Mouse (Mus musculus) heart, adult 2 months (tissue): ENCODE measurements at regions not wholly inside any gene's neighbourhood (a gene's known extent, or its start where the extent isn't known, plus 50 kb on each side); places are given as distances from the start of the nearest gene placed in this dataset.

ENCODE experiments used
- CTCF ChIP-seq: fragments of 200-600 bp; IDR thresholded peaks from 2 replicates; pipeline ENCODE4 v1.8.1; 2022; ENCODE audit warnings: antibody characterized with exemption, mild to moderate bottlenecking, moderate library complexity
- EP300 ChIP-seq: fragments of 200-500 bp; IDR thresholded peaks from 2 replicates; pipeline ENCODE4 v1.6.1; 2011; ENCODE audit warnings: low read depth, low read length, control low read depth; ENCODE audit not compliant: insufficient read depth
- POLR2A ChIP-seq: fragments of 200-500 bp; IDR thresholded peaks from 2 replicates; pipeline ENCODE4 v1.6.1; 2011; ENCODE audit warnings: mild to moderate bottlenecking, low read depth, low read length, control low read depth; ENCODE audit not compliant: insufficient read depth

- no peak for TF ChIP-seq CTCF
- no peak for TF ChIP-seq EP300
- TF ChIP-seq POLR2A = no peak
Measured at GRCm38 (mm10) chr2:109443521-109444066, 163.0 kb upstream of the Mettl15 start.
